Mouse (Mus musculus) heart, adult 9 months (tissue): ENCODE data around the gene Tmem255b.

ENCODE experiments used
- DNase-seq, 2 experiments: peaks; one replicate each; pipeline ENCODE4 v3.0.0; 2022; ENCODE audit warnings: low spot score in 2 of 2

Tmem255b gene

DNA sequence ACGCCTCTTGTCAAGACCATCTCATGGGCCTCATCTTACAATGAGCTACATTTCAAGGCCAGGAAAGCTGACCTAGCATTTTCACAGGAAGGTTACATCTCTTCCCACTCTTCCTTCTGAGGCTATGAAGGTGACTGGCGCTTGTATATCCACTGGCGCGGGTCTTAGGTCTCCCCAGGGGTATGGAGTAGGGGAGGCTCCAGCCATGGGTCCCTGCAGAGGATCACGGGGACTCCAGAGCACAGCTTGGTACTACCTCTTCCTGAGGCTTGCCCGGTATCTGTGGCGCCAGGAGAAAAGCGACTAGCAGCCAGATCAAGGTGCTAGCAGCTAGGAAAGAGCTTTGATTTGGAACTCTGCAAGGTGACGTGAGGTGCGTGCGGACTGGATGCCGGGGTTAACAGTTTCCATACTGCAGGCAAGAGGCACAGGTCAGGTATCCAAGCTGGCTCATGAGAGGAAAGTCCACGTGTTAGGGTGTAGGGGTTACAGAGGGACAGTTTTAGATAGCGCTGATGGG is 56.6 kb downstream of the Tmem255b start:
- DNase-seq, result no peak

DNA sequence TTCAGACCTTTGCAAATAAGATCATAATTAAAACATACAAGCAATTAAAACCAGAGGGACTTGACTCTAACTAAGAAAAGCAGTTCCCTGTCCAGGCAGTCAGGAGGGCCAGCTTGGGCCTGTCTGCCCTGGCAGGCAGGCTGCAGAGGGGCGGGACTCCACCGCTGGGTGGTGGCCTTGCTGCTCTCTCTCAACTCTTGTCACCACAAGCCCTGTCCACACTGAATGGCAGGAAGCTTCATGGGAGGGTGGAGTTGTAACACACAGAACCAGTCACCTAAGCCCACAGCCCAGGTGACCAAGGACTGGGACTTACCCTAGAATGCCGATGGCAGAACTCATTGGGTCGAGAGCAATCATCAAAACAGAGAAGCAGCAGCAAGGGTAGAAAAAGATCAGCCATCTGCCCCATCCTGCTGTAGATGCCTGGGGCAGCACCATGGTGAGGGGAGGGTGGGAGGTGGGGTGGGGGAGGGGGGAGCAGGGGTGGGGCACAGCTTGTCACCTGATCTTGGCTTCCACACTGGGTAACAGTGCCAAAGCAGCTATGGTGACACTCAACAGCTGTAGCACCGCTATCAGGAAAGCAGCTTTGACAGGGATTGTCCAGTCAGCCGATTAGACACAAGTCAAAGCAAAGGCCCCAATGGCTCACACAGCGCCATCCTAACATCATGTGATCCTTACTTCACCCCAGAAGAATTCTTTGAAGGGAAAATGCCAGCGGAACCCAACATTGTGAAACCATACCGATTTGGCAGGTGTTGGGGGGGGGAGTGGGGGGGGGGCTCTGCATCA is 57.4 kb downstream of the Tmem255b start:
- peak; percentile 79 to 82 for DNase-seq

GRCm38 (mm10) chr8:13493011-13493410 is 58.0 kb downstream of the Tmem255b start:
- peak; percentile 84 to 85 for DNase-seq

DNA sequence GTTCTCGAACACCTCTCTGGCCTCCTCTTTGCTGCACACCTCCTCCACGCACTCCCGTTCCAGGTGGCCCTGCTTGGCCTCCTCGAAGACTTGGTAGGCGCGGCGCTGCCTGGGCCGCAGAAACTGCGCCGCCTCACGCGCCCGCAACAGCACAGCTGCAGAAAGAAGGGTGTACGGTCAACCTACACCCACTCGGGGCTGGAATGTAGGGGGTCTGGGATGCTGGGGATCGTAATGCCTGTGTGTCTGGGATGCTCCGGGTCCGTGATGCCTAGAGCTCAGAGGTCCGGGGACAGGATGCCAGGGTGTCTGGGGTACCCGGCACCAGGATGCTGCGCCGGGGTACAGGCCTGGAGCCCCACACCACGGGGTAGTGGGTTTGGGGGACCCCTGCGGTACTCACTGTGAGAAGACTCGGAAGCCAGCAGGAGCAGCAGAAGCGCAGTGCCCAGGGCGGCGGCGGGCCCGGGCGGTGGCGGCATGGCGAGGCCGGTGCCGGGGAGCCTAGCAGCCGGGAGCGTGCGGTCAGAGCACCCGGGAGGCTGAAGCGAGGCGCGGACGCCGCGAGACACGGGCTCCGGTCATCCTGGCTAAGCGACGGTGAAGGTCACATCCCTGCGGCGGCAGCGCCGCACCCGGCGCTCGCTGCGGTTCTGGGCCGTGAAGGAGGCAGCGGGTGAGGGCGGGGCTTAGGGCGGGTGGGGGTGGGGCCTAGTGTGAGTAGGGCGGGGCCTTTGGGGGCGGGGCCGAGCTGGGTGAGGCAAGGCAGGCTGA is 59.1 kb downstream of the Tmem255b start, which contains the start of gene Gas6:
TSS of gene Gas6 (minus strand) at position 633 of the 774 bp plus-strand sequence.
- DNase-seq, result peak; percentile 65 to 66

- no peak for DNase-seq
These were observed 66.2 kb downstream of the Tmem255b start for GRCm38 (mm10) chr8:13501221-13501620.

DNA sequence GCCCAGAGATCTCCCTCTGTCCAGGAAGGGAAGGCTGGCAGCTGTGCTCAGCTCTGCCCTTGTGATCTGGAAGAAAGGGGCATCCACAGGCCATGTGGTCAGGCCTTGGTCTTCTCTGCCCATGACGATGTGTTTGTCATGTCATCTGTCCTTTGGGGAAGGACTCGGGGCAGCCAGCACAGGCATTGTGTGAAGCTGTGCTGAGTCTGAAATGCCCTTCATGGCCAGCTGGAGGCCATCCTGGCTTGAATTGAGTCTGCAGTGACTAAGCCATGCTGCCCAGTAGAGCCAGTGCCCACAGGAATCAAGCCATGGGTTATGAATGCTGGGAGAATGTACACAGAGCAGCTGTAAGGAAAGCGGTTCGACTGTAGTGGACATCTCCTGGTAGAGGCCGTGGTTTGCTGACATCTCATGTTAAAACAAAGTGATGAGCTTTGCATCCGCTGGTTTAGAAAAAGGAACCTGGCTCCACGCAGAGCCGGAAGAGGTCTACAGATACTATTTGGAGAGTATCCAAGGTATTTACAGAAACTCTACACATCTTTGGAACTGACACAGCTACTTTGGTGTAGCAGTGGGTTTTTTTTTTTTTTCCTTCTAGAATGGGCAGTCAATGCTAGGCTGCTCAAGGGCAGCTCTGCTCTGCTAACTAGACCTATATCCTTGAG is 69.1 kb downstream of the Tmem255b start:
- DNase-seq, result peak; percentile 44 to 57

DNA sequence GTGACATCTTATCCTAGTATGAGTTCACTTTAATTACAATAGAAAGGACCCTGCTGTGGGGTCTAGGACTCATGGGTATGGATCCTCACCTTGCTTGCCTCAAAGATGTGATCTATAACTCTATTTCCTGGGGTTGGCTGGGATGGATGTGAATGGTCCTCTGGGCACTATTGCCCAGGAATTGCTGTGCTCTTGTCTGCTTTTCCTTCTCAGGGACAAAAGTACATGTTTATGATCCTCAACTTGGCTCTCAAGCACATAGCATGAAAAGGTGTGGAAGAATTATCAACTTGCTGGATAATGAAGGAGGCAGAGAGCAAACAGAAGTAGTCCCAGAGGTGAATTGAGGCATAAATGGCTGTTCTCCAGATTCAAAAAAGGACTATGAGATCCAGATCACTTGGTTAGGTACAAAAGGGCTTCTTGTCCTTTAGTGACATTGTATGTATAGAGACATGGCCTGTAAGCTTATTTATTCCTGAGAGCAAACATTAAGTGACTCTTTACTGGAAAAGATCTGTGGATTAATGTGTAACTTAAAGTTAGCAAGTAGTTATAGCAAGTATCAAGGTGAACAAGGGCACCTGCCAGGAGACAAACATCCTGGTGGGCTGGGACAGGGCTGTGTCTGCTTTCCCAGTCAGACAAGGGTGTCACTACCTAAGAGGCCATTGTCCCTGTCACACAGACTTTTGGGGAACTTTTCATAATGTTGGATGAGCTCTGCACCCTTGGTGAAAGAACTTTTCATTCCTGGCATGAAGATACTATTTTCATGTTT is 70.1 kb downstream of the Tmem255b start:
- DNase-seq, result no peak

GRCm38 (mm10) chr8:13506849-13507248 is 71.9 kb downstream of the Tmem255b start:
- DNase-seq, result peak; percentile 43 to 74

- no peak for DNase-seq
These were observed 72.4 kb downstream of the Tmem255b start for GRCm38 (mm10) chr8:13507284-13507937.

- DNase-seq, result no peak
These were observed 77.0 kb downstream of the Tmem255b start for GRCm38 (mm10) chr8:13512016-13512415.

DNA sequence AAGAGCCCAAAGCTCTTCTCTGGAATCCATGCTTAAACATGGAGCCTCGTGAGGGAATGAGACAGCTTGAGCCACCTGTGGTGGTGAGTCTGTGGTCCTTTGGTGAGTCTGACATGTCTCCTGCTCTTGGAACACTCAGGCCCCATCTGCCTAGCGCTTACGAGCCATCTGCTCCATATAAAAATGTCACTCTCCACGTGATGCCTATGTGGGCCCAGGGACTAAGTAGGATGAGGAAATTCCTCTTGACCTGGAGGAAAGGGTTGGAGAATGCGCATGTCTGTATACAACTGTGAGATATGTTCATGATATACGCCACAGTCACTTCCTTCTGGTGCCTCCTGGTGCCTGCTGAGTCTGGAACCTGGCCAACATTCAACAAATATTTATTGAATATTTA is 77.7 kb downstream of the Tmem255b start:
- no peak for DNase-seq

- no peak for DNase-seq
These were observed 78.8 kb downstream of the Tmem255b start for GRCm38 (mm10) chr8:13513556-13514370.

- peak; percentile 66 to 69 for DNase-seq
These were observed 81.0 kb downstream of the Tmem255b start for GRCm38 (mm10) chr8:13516011-13516442.

DNA sequence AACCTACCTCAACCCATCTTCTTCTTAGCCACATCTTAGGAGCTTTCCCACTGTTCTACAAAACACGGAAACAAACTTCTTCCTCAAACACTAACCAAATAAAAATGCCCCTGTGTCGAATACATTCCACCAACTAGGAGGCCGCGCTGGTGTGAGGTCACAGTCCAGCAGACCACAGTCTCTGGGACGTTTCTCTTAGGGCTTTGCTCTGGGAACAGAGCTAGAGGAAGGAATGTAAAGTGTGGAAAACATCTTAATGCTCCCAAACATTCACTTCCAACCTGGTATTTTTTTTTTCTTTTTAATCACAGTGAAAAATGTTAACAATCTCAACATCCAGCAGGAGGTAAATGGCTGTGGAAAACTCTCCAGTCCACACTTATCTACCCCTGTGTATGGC is 81.7 kb downstream of the Tmem255b start:
- DNase-seq, result no peak

GRCm38 (mm10) chr8:13517284-13517781 is 82.3 kb downstream of the Tmem255b start:
- DNase-seq, result no peak
